Comparison of ENCODE assay signal across 8 mouse cellular contexts in the genomic region with DNA sequence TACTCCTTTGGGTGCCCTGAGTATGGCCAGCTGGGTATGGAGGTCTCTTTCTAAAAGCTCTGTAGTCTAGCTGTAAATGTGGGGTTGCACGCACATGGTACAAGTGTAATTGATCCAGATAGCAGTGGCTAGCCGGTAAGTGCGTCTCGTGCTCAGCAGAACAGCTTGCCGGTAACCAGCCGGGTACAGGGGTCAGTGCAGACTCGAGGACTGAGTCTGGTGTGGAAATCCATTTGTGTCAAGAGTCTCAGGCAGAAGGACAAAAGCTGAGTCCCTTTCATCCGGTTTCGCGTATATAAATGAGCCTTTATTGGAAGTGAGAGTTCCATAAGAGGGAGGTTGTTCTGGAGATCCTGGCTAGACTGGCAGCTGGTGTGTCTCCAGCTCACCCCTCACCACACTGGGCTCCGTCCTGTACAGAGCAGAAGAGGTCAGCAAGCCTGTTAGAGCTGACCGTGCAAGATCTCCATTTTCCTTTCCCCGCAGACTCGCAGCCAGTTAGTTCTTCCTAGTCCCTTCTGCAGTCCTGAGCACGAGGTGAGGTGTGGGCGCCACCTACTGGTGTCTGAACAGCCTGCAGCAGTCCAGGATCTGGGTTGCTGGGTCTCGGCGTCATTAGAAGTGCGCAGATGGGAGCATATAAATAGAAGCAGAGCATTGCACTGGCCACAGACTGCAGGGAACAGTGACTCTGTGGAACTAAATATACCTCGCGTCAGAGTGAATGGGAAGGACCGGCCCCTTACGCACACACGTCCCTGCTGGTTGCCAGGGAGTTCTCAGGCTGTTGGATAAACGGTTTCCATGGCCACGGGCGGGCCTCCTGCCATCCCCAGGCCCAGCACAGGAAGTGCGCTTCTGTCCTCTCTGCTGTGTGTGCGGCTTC. TPM values are rescaled to one million over a fixed set of nuclear protein-coding genes. Genes with fewer than 3 reads are reported as not detected.
DNase-seq lines count a peak whose midpoint lies in the region; ATAC-seq and TF ChIP-seq lines count a peak whose summit lies in the region.

No protein-coding gene starts in this region.

- H3K9ac ChIP-seq in lung, embryonic 16.5 days (ENCODE audit: low read length), result peak overlapping the region; percentile 3

- no peak overlapping the region for H3K4me3 ChIP-seq in cerebellum, adult 2 months (replicated peaks; ENCODE audit: insufficient read depth, low read depth, low read length)
- no peak overlapping the region for H3K4me3 ChIP-seq in lung, embryonic 16.5 days (ENCODE audit: low read length)

- peaks cover 76% of the 10 kb centered on the region for H3K36me3 ChIP-seq in lung, embryonic 16.5 days (ENCODE audit: control insufficient read depth, insufficient read depth, low read length)

- peak; percentile 96 for TF ChIP-seq CTCF in cerebellum, adult 2 months (IDR thresholded peaks at IDR 0.05; ENCODE audit: borderline replicate concordance, insufficient read depth, low read depth, low read length)

- WGBS in cerebellum, adult 2 months, result 20% methylated on average over 29 of the region's 29 CpGs
- 22% methylated on average over 29 of the region's 29 CpGs for WGBS in lung, embryonic 16.5 days

- peak; percentile 88 for DNase-seq in ES-CJ7 (ENCODE audit: low read depth, low spot score)
- DNase-seq in cerebellum, adult 2 months, result peak; percentile 99
- DNase-seq in forelimb bud, embryonic 11.5 days (ENCODE audit: low read depth, low spot score), result peak; percentile 85
- peak; percentile 98 for DNase-seq in layer of hippocampus, adult 9-11 months
- DNase-seq in ovary, postnatal 10 days (ENCODE audit: low spot score), result peak; percentile 77
- peak; percentile 83 for DNase-seq in thymus, postnatal 0 days (ENCODE audit: low spot score)

- H3K27me3 ChIP-seq in cerebellum, adult 2 months (ENCODE audit: control insufficient read depth, insufficient read depth, low read length), result no peaks in the 10 kb centered on the region
- H3K27me3 ChIP-seq in lung, embryonic 16.5 days (ENCODE audit: control insufficient read depth, insufficient read depth, low read depth, low read length), result no peaks in the 10 kb centered on the region

- no peak overlapping the region for H3K4me2 ChIP-seq in lung, embryonic 16.5 days (ENCODE audit: low read depth, low read length)

- H3K9me3 ChIP-seq in lung, embryonic 16.5 days (ENCODE audit: control insufficient read depth, low read length), result no peaks in the 10 kb centered on the region

- peak; percentile 82 to 87 for ATAC-seq in hematopoietic stem cell, adult 5-6 weeks (replicated peaks in 1 of 2; ENCODE audit: insufficient read depth in 1 of 2, low FRiP score in 2 of 2, low TSS enrichment in 1 of 2, low read depth in 1 of 2, poor library complexity in 2 of 2, severe bottlenecking in 2 of 2)
- peak; percentile 90 for ATAC-seq in lung, embryonic 16.5 days (ENCODE audit: low read depth)

- peak overlapping the region; percentile 6; the same call in 1 of the 2 replicates for H3K27ac ChIP-seq in cerebellum, adult 2 months (ENCODE audit: insufficient read depth, low read length)
- H3K27ac ChIP-seq in lung, embryonic 16.5 days (ENCODE audit: low read length), result peak overlapping the region; percentile 82

- H3K4me1 ChIP-seq in cerebellum, adult 2 months (ENCODE audit: control insufficient read depth, insufficient read depth, low read length), result peaks cover 14% of the 10 kb centered on the region; the same call in 1 of the 2 replicates
- H3K4me1 ChIP-seq in lung, embryonic 16.5 days (replicated peaks; ENCODE audit: control insufficient read depth, insufficient read depth, low read length), result peaks cover 46% of the 10 kb centered on the region

- no peak; the same call in 1 of the 2 replicates for TF ChIP-seq POLR2A in cerebellum, adult 2 months (IDR thresholded peaks at IDR 0.05; ENCODE audit: borderline replicate concordance, insufficient read depth, low read length)

RNA-seq across cellular contexts. Expression of gene Rcc2, which starts 13.4 kb away (rescaled TPM):
- 40.0 and 40.6 TPM in 2 replicates for polyA plus RNA-seq in cerebellum, adult 2 months (2012; rRNA removed)
- 128 and 156 TPM in 2 replicates for total RNA-seq in hematopoietic stem cell, adult 5-6 weeks (2017)
- 21.9 and 22.4 TPM in 2 replicates for polyA plus RNA-seq in lung, embryonic 16.5 days (2015; fragmentation: Nextera tagmentation; extraction: Ambion mirVana)
- polyA plus RNA-seq in thymus, postnatal 0 days (2015; fragmentation: Nextera tagmentation; extraction: Ambion mirVana), result 68.4 and 77.4 TPM in 2 replicates

RNA-seq across cellular contexts. Expression of gene Padi6, which starts 28.7 kb away (rescaled TPM):
- not detected in 2 replicates for polyA plus RNA-seq in cerebellum, adult 2 months (2012; rRNA removed)
- total RNA-seq in hematopoietic stem cell, adult 5-6 weeks (2017), result not detected in 2 replicates
- not detected in 2 replicates for polyA plus RNA-seq in lung, embryonic 16.5 days (2015; fragmentation: Nextera tagmentation; extraction: Ambion mirVana)
- polyA plus RNA-seq in thymus, postnatal 0 days (2015; fragmentation: Nextera tagmentation; extraction: Ambion mirVana), result 0.46 and 0.77 TPM in 2 replicates

RNA-seq across cellular contexts. Expression of gene Arhgef10l, which starts 47.9 kb away (rescaled TPM):
- 52.7 and 55.5 TPM in 2 replicates for polyA plus RNA-seq in cerebellum, adult 2 months (2012; rRNA removed)
- 5.4 and 8.2 TPM in 2 replicates for total RNA-seq in hematopoietic stem cell, adult 5-6 weeks (2017)
- polyA plus RNA-seq in lung, embryonic 16.5 days (2015; fragmentation: Nextera tagmentation; extraction: Ambion mirVana), result 15.5 and 15.8 TPM in 2 replicates
- 12.5 and 16.3 TPM in 2 replicates for polyA plus RNA-seq in thymus, postnatal 0 days (2015; fragmentation: Nextera tagmentation; extraction: Ambion mirVana)
